Comparison of ENCODE assay signal across 39 mouse cellular contexts in genomic region chr1:172697422-172697821, GRCm38 (mm10). TPM values are rescaled to one million over a fixed set of nuclear protein-coding genes. Genes with fewer than 3 reads are reported as not detected.
"Had no signal": no experiment of that assay in that cellular context is flagged by ENCODE, and none has a peak within 500 bp of the region (broad histone marks: within the 10 kb centered on the region; RNA-seq: fewer than 3 reads in every experiment).

No protein-coding gene starts in this region.

- H3K9ac ChIP-seq: forebrain, postnatal 0 days; heart, embryonic 13.5 days; heart, embryonic 15.5 days; hindbrain, embryonic 13.5 days; hindbrain, embryonic 15.5 days; kidney, embryonic 15.5 days; limb, embryonic 13.5 days; limb, embryonic 15.5 days had no signal

- H3K9me3 ChIP-seq: heart, embryonic 13.5 days; heart, embryonic 15.5 days; hindbrain, embryonic 13.5 days; hindbrain, embryonic 15.5 days; kidney, embryonic 15.5 days; limb, embryonic 13.5 days; limb, embryonic 15.5 days had no signal

- H3K27ac ChIP-seq: gastrocnemius, adult 2 months; heart, embryonic 13.5 days; heart, embryonic 15.5 days; hindbrain, embryonic 13.5 days; hindbrain, embryonic 15.5 days; hindbrain, postnatal 0 days; kidney, embryonic 15.5 days; kidney, postnatal 0 days; limb, embryonic 13.5 days; limb, embryonic 15.5 days had no signal

- ATAC-seq: forebrain, postnatal 0 days; hindbrain, postnatal 0 days had no signal

- H3K4me1 ChIP-seq: heart, embryonic 13.5 days; heart, embryonic 15.5 days; hindbrain, embryonic 13.5 days; hindbrain, embryonic 15.5 days; kidney, embryonic 15.5 days; limb, embryonic 13.5 days; limb, embryonic 15.5 days had no signal

- H3K27me3 ChIP-seq: heart, embryonic 13.5 days; heart, embryonic 15.5 days; hindbrain, embryonic 13.5 days; hindbrain, embryonic 15.5 days; kidney, embryonic 15.5 days; limb, embryonic 13.5 days; limb, embryonic 15.5 days had no signal

- H3K4me2 ChIP-seq: heart, embryonic 11.5 days; heart, embryonic 13.5 days; heart, embryonic 15.5 days; hindbrain, embryonic 13.5 days; hindbrain, embryonic 15.5 days; kidney, embryonic 15.5 days; limb, embryonic 13.5 days; limb, embryonic 15.5 days had no signal

- H3K4me3 ChIP-seq: gastrocnemius, adult 2 months; heart, embryonic 13.5 days; heart, embryonic 15.5 days; hindbrain, embryonic 13.5 days; hindbrain, embryonic 15.5 days; kidney, embryonic 15.5 days; limb, embryonic 13.5 days; limb, embryonic 15.5 days had no signal

- H3K36me3 ChIP-seq: heart, embryonic 13.5 days; heart, embryonic 15.5 days; hindbrain, embryonic 13.5 days; hindbrain, embryonic 15.5 days; kidney, embryonic 15.5 days; limb, embryonic 13.5 days; limb, embryonic 15.5 days had no signal

- DNase-seq: forebrain, postnatal 0 days; gastrocnemius, adult 2 months; gastrocnemius, postnatal 10 days; gastrocnemius, postnatal 25 days; heart, adult 18-20 months; heart, postnatal 14 days; heart, postnatal 36 days; kidney, adult 11 months; kidney, adult 2 months; kidney, adult 9 months; kidney, postnatal 25 days; layer of hippocampus, adult 9-11 months; layer of hippocampus, postnatal 36 days; left cerebral cortex, postnatal 4 days; lung, adult 2 months had no signal

RNA-seq across cellular contexts. Expression of gene Crp, which starts 0.4 kb away (rescaled TPM):
- total RNA-seq: gastrocnemius, postnatal 25 days; granulocyte monocyte progenitor cell, adult 5-6 weeks; heart, postnatal 14 days; heart, postnatal 36 days; hematopoietic stem cell, adult 5-6 weeks; hindbrain, postnatal 0 days; layer of hippocampus, adult 18-20 months; layer of hippocampus, adult 8-10 months; layer of hippocampus, postnatal 14 days; layer of hippocampus, postnatal 36 days; left cerebral cortex, adult 18-20 months; left cerebral cortex, adult 8-10 months; left cerebral cortex, postnatal 10 days; left cerebral cortex, postnatal 25 days; left cerebral cortex, postnatal 4 days had no signal
- polyA plus RNA-seq: forebrain, postnatal 0 days; frontal cortex, adult 2 months; heart, embryonic 15.5 days; heart, postnatal 0 days; hindbrain, embryonic 11.5 days; kidney, adult 2 months; kidney, postnatal 0 days; large intestine, adult 2 months; limb, embryonic 11.5 days; limb, embryonic 13.5 days; lung, adult 2 months had no signal
